Mouse (Mus musculus) liver, embryonic 14.5 days (tissue): ENCODE measurements at regions not wholly inside any gene's neighbourhood (a gene's known extent, or its start where the extent isn't known, plus 50 kb on each side); places are given as distances from the start of the nearest gene placed in this dataset.

Experiments used
- CTCF ChIP-seq: IDR thresholded peaks from 2 replicates; pipeline ENCODE4 v1.5.1; 2016; ENCODE audit warnings: antibody characterized with exemption, low read depth, control low read depth
- EP300 ChIP-seq: IDR thresholded peaks from 2 replicates; pipeline ENCODE4 v1.6.1; 2016; ENCODE audit warnings: antibody characterized with exemption, low read depth

- TF ChIP-seq CTCF (no peak), EP300 (no peak)
These were observed 608.4 kb upstream of the 2610301B20Rik start for GRCm38 (mm10) chr4:10265942-10266341.
